Mouse (Mus musculus): ENCODE data around the gene Nrbp1.

The Nrbp1 gene

GRCm38 (mm10) chr5:31240637-31241521, at the start of gene Nrbp1, which contains the start of gene Gm9970:
TSS of gene Nrbp1 (plus strand) at chr5:31240864.
TSS of gene Gm9970 (minus strand) at chr5:31241232.
- peak; percentile 89 for DNase-seq (ENCODE audit: extremely low read depth, low read depth)

GRCm38 (mm10) chr5:31192045-31192938, 48.4 kb upstream of the Nrbp1 start:
- peak; percentile 46 for DNase-seq (ENCODE audit: extremely low read depth, low read depth)

GRCm38 (mm10) chr5:31192939-31193630, 47.6 kb upstream of the Nrbp1 start, which contains the start of the genes Snx17 and Eif2b4:
TSS of gene Snx17 (plus strand) at chr5:31193227.
TSS of gene Eif2b4 (minus strand) at chr5:31193430.
- peak; percentile 98 for DNase-seq (ENCODE audit: extremely low read depth, low read depth)

GRCm38 (mm10) chr5:31193631-31194281, 46.9 kb upstream of the Nrbp1 start:
- DNase-seq (ENCODE audit: extremely low read depth, low read depth) = peak; percentile 62

- DNase-seq (ENCODE audit: extremely low read depth, low read depth) = no peak
Observed at GRCm38 (mm10) chr5:31194486-31195485, 45.9 kb upstream of the Nrbp1 start.

- no peak for DNase-seq (ENCODE audit: extremely low read depth, low read depth)
Observed at GRCm38 (mm10) chr5:31195671-31196070, 45.0 kb upstream of the Nrbp1 start.

- DNase-seq (ENCODE audit: extremely low read depth, low read depth) = no peak
Observed at GRCm38 (mm10) chr5:31196207-31196606, 44.5 kb upstream of the Nrbp1 start.

- no peak for DNase-seq (ENCODE audit: extremely low read depth, low read depth)
Observed at GRCm38 (mm10) chr5:31197072-31197471, 43.6 kb upstream of the Nrbp1 start.

GRCm38 (mm10) chr5:31198170-31198569, 42.5 kb upstream of the Nrbp1 start:
- DNase-seq (ENCODE audit: extremely low read depth, low read depth) = no peak

GRCm38 (mm10) chr5:31198616-31199320, 41.9 kb upstream of the Nrbp1 start:
- DNase-seq (ENCODE audit: extremely low read depth, low read depth) = no peak

- no peak for DNase-seq (ENCODE audit: extremely low read depth, low read depth)
Observed at GRCm38 (mm10) chr5:31199321-31199892, 41.3 kb upstream of the Nrbp1 start.

GRCm38 (mm10) chr5:31199893-31200292, 40.8 kb upstream of the Nrbp1 start:
- no peak for DNase-seq (ENCODE audit: extremely low read depth, low read depth)

- DNase-seq (ENCODE audit: extremely low read depth, low read depth) = no peak
Observed at GRCm38 (mm10) chr5:31200327-31200768, 40.3 kb upstream of the Nrbp1 start.

GRCm38 (mm10) chr5:31201042-31201741, 39.5 kb upstream of the Nrbp1 start:
- no peak for DNase-seq (ENCODE audit: extremely low read depth, low read depth)

- DNase-seq (ENCODE audit: extremely low read depth, low read depth) = peak; percentile 100
Observed at GRCm38 (mm10) chr5:31201742-31202590, 38.7 kb upstream of the Nrbp1 start, which contains the start of gene Zfp513. TSS of gene Zfp513 (minus strand) at chr5:31202303.

GRCm38 (mm10) chr5:31202933-31203332, 37.7 kb upstream of the Nrbp1 start:
- no peak for DNase-seq (ENCODE audit: extremely low read depth, low read depth)

- no peak for DNase-seq (ENCODE audit: extremely low read depth, low read depth)
Observed at GRCm38 (mm10) chr5:31203866-31204265, 36.8 kb upstream of the Nrbp1 start.
